In the genomic region with DNA sequence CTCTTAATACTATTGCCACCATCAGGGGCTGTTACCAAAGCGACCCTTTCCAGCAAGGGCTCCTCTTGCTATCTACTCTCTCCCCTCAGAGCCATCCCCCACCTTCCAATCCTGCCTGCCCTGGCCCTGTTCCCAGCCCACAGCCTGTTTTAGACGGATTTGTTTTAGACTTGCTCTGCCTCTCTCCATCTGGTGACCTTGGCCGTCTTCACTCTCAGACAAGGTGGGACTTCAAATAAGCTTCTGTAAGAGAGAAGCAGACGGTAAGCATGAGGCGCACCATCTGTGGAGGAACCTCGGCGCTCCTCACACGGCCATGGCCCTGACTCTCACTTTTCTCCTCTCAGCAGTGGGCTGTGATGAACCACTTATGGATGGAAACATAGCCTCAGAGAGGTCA, we compare ENCODE assay signal across 17 mouse cellular contexts. TPM values are rescaled to one million over a fixed set of nuclear protein-coding genes. Genes with fewer than 3 reads are reported as not detected.
DNase-seq lines count a peak whose midpoint lies in the region; ATAC-seq lines count a peak whose summit lies in the region.
"Had no signal": no experiment of that assay in that cellular context is flagged by ENCODE, and none has a peak within 500 bp of the region (broad histone marks: within the 10 kb centered on the region; RNA-seq: fewer than 3 reads in every experiment).

No protein-coding gene starts in this region.

- H3K9ac ChIP-seq in forebrain, embryonic 14.5 days (ENCODE audit: low read length): no peak overlapping the region
- H3K9ac ChIP-seq in forebrain, embryonic 13.5 days: no peak overlapping the region
- no peak overlapping the region for H3K9ac ChIP-seq in kidney, embryonic 15.5 days
- H3K9ac ChIP-seq: hindbrain, embryonic 12.5 days; limb, embryonic 12.5 days; liver, embryonic 14.5 days had no signal

- no peak overlapping the region for H3K4me3 ChIP-seq in forebrain, embryonic 14.5 days (ENCODE audit: low read depth, low read length)
- no peak overlapping the region for H3K4me3 ChIP-seq in forebrain, embryonic 13.5 days
- H3K4me3 ChIP-seq in kidney, embryonic 15.5 days (replicated peaks): no peak overlapping the region
- H3K4me3 ChIP-seq: gastrocnemius, adult 2 months; hindbrain, embryonic 12.5 days; limb, embryonic 12.5 days had no signal

- no peak overlapping the region for H3K27ac ChIP-seq in forebrain, embryonic 14.5 days (ENCODE audit: low read depth, low read length)
- H3K27ac ChIP-seq in forebrain, embryonic 13.5 days: no peak overlapping the region
- H3K27ac ChIP-seq in kidney, embryonic 15.5 days: no peak overlapping the region
- H3K27ac ChIP-seq: gastrocnemius, adult 2 months; hindbrain, embryonic 12.5 days; limb, embryonic 12.5 days; liver, embryonic 14.5 days had no signal

- H3K4me1 ChIP-seq in forebrain, embryonic 14.5 days (ENCODE audit: control insufficient read depth, insufficient read depth, low read length): no peaks in the 10 kb centered on the region
- H3K4me1 ChIP-seq in forebrain, embryonic 13.5 days: peaks cover 4% of the 10 kb centered on the region; the same call in 1 of the 2 replicates
- H3K4me1 ChIP-seq in kidney, embryonic 15.5 days: no peaks in the 10 kb centered on the region
- H3K4me1 ChIP-seq: limb, embryonic 12.5 days had no signal

- H3K27me3 ChIP-seq in forebrain, embryonic 14.5 days (replicated peaks; ENCODE audit: control insufficient read depth, insufficient read depth, low read length): no peaks in the 10 kb centered on the region
- no peaks in the 10 kb centered on the region for H3K27me3 ChIP-seq in forebrain, embryonic 13.5 days
- H3K27me3 ChIP-seq in kidney, embryonic 15.5 days: no peaks in the 10 kb centered on the region
- H3K27me3 ChIP-seq: hindbrain, embryonic 12.5 days; limb, embryonic 12.5 days had no signal

- WGBS in forebrain, embryonic 14.5 days: 74% methylated on average over 8 of the region's 8 CpGs
- 82% methylated on average over 8 of the region's 8 CpGs for WGBS in forebrain, embryonic 13.5 days
- 73% methylated on average over 8 of the region's 8 CpGs for WGBS in kidney, embryonic 15.5 days

- H3K36me3 ChIP-seq in forebrain, embryonic 14.5 days (ENCODE audit: control insufficient read depth, insufficient read depth, low read length): no peaks in the 10 kb centered on the region
- H3K36me3 ChIP-seq in forebrain, embryonic 13.5 days (ENCODE audit: poor library complexity, severe bottlenecking): no peaks in the 10 kb centered on the region
- H3K36me3 ChIP-seq in kidney, embryonic 15.5 days: no peaks in the 10 kb centered on the region
- H3K36me3 ChIP-seq: hindbrain, embryonic 12.5 days; limb, embryonic 12.5 days had no signal

- H3K9me3 ChIP-seq in forebrain, embryonic 14.5 days (replicated peaks; ENCODE audit: control insufficient read depth, low read length): no peaks in the 10 kb centered on the region
- no peaks in the 10 kb centered on the region for H3K9me3 ChIP-seq in forebrain, embryonic 13.5 days (replicated peaks)
- no peaks in the 10 kb centered on the region for H3K9me3 ChIP-seq in kidney, embryonic 15.5 days (replicated peaks)
- H3K9me3 ChIP-seq: hindbrain, embryonic 12.5 days; limb, embryonic 12.5 days had no signal

- ATAC-seq in forebrain, embryonic 14.5 days: no peak
- ATAC-seq in forebrain, embryonic 13.5 days: no peak
- ATAC-seq in kidney, embryonic 15.5 days (replicated peaks; ENCODE audit: low FRiP score): no peak

- peak; percentile 41 for DNase-seq in forebrain, embryonic 14.5 days (ENCODE audit: low spot score)
- DNase-seq in right cerebral cortex, adult 2 months (ENCODE audit: low spot score in 2 of 2): peak; percentile 30
- DNase-seq in right cerebral cortex, postnatal 25 days: no peak
- DNase-seq in frontal cortex, adult 2 months (ENCODE audit: extremely low spot score in 1 of 2, low spot score in 1 of 2): peak; percentile 41 to 47
- no peak for DNase-seq in thymus, postnatal 14 days
- DNase-seq in lung, postnatal 4 days: no peak
- DNase-seq: adrenal gland, postnatal 14 days; gastrocnemius, adult 2 months; kidney, adult 18-20 months; kidney, postnatal 4 days; lung, postnatal 10 days; thymus, adult 2 months had no signal

- no peak overlapping the region for H3K4me2 ChIP-seq in forebrain, embryonic 14.5 days (ENCODE audit: low read length)
- H3K4me2 ChIP-seq in forebrain, embryonic 13.5 days: no peak overlapping the region
- H3K4me2 ChIP-seq in kidney, embryonic 15.5 days: no peak overlapping the region
- H3K4me2 ChIP-seq: hindbrain, embryonic 12.5 days; limb, embryonic 12.5 days had no signal

RNA-seq across cellular contexts. Expression of a gene that starts 10.5 kb away (rescaled TPM):
- 0.42 and 0.48 TPM in 2 replicates for polyA plus RNA-seq in forebrain, embryonic 14.5 days (2014; fragmentation: Nextera tagmentation; extraction: Ambion mirVana)
- polyA plus RNA-seq in forebrain, embryonic 13.5 days (2015; fragmentation: Nextera tagmentation; extraction: Ambion mirVana): 0.08 and 0.19 TPM in 2 replicates
- polyA plus RNA-seq in frontal cortex, adult 2 months (2012; rRNA removed): 12.9 and 14.1 TPM in 2 replicates
- not detected in 2 replicates for polyA plus RNA-seq in kidney, embryonic 15.5 days (2015; fragmentation: Nextera tagmentation; extraction: Ambion mirVana)
- polyA plus RNA-seq: limb, embryonic 12.5 days had no signal

Comparison
In these comparisons a context has a peak if more than half of its experiments do, and no peak if none do; other contexts are left out.
1. DNase-seq: peak in forebrain, embryonic 14.5 days (single experiment), right cerebral cortex, adult 2 months (2 of 2) and frontal cortex, adult 2 months (2 of 2); none in right cerebral cortex, postnatal 25 days (single experiment), thymus, postnatal 14 days (single experiment) and lung, postnatal 4 days (0 of 2).